Mouse (Mus musculus) megakaryocyte progenitor cell, adult 5-6 weeks (primary cell): ENCODE data around the gene Akap12. TPM values are rescaled to one million over a fixed set of nuclear protein-coding genes. Genes with fewer than 3 reads are reported as not detected.

ENCODE experiments used
- ATAC-seq: replicated peaks from 2 replicates; pipeline ENCODE4 v1.8.0; 2016; ENCODE audit warnings: mild to moderate bottlenecking, moderate TSS enrichment, inconsistent platforms; ENCODE audit not compliant: poor library complexity
- total RNA-seq, 2 experiments: library from RNA; stranded (forward) in 1 of 2; stranded (reverse) in 1 of 2; fragments of 157-497, 149-512 nt in 1 of 2; fragments of 200-1000 nt in 1 of 2; gene quantifications; 2 replicates each; pipeline versions ENCODE4 v1.2.3 to v1.2.4; 2015 to 2017

Akap12 gene
- total RNA-seq, 2 experiments from 2014 or later = 0.21 to 0.59 TPM

GRCm38 (mm10) chr10:4282395-4282794, 16.2 kb downstream of the Akap12 start:
- no peak for ATAC-seq

GRCm38 (mm10) chr10:4284781-4285180, 18.6 kb downstream of the Akap12 start:
- no peak for ATAC-seq

GRCm38 (mm10) chr10:4285752-4286151, 19.6 kb downstream of the Akap12 start:
- no peak for ATAC-seq

GRCm38 (mm10) chr10:4289171-4289570, 23.0 kb downstream of the Akap12 start:
- no peak for ATAC-seq

GRCm38 (mm10) chr10:4289636-4290035, 23.5 kb downstream of the Akap12 start:
- no peak for ATAC-seq

- no peak for ATAC-seq
Measured at GRCm38 (mm10) chr10:4290145-4290544, 24.0 kb downstream of the Akap12 start.

GRCm38 (mm10) chr10:4290561-4290960, 24.4 kb downstream of the Akap12 start:
- ATAC-seq = no peak

GRCm38 (mm10) chr10:4293418-4293817, 27.2 kb downstream of the Akap12 start:
- peak; percentile 52 for ATAC-seq

GRCm38 (mm10) chr10:4303558-4303957, 37.4 kb downstream of the Akap12 start:
- ATAC-seq = no peak

- ATAC-seq = no peak
Measured at GRCm38 (mm10) chr10:4323885-4324284, 57.7 kb downstream of the Akap12 start.

GRCm38 (mm10) chr10:4325562-4325961, 59.4 kb downstream of the Akap12 start:
- no peak for ATAC-seq

- no peak for ATAC-seq
Measured at GRCm38 (mm10) chr10:4327716-4328115, 61.5 kb downstream of the Akap12 start.

GRCm38 (mm10) chr10:4332228-4332979, 66.2 kb downstream of the Akap12 start:
- ATAC-seq = no peak

GRCm38 (mm10) chr10:4333319-4333718, 67.1 kb downstream of the Akap12 start:
- peak; percentile 76 for ATAC-seq

GRCm38 (mm10) chr10:4334039-4334683, 68.0 kb downstream of the Akap12 start:
- ATAC-seq = peak; percentile 95

GRCm38 (mm10) chr10:4338863-4339461, 72.8 kb downstream of the Akap12 start:
- no peak for ATAC-seq

GRCm38 (mm10) chr10:4341430-4341829, 75.2 kb downstream of the Akap12 start:
- peak; percentile 100 for ATAC-seq

GRCm38 (mm10) chr10:4346489-4347135, 80.4 kb downstream of the Akap12 start:
- peak; percentile 100 for ATAC-seq

- ATAC-seq = no peak
Measured at GRCm38 (mm10) chr10:4347136-4347492, 80.9 kb downstream of the Akap12 start.

GRCm38 (mm10) chr10:4347591-4347990, 81.4 kb downstream of the Akap12 start:
- no peak for ATAC-seq

GRCm38 (mm10) chr10:4354371-4355260, 88.4 kb downstream of the Akap12 start:
- no peak for ATAC-seq
